Mouse (Mus musculus): ENCODE measurements around the gene Zyg11a. TPM values are rescaled to one million over a fixed set of nuclear protein-coding genes. Genes with fewer than 3 reads are reported as not detected.

Zyg11a gene
- 0.07 and 0.08 TPM in 2 replicates for polyA plus RNA-seq (2016; fragmentation: Nextera tagmentation; extraction: Ambion mirVana)

DNA sequence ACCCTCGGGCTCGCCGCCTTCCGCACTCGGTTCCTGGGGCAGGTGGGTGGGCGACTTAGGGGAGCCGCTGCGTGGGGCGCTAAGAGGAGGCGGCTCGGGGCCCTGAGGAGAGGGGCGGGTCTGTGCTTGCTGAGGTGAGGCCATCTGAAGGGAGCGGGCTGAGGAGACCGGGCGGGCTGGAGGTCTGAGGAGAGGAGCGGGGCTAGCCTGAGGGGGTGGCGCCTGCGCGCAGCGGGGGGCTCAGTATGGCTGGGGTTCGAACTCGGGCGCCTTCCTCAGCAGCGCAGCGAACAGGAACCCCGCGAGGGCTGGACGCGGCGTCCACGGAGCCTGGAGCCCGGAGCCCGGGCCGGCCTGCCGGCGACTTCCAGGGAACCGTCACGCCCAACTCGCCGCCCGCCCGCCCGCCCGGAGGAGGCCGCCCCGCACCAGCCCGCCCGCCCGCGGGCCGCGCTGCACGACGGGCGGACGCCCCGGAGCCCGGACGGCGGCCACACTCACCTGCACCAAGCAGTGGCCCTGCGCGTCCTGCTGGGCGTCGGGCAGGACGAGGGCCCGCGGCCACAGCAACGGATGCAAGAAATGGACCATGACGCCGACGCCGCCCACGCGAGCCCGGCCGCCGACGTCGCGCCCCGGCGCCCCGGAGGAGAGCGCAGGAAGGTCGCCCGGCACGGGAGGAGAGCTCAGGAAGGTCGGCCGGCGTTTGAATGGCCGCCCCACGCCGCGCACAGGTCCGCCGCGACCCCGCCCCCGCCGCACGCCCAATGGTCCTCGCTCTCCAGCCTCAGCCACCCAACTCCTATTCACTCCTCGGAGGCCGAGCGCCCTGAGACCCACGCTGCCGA is at the start of gene Zyg11a:
Gene Zyg11a, minus strand, starts transcription at position 717 of the 848 bp plus-strand sequence.
- H3K27me3 ChIP-seq (replicated peaks) = peaks cover 63% of the 10 kb centered on the region
- ATAC-seq = no peak; the same call in 1 of the 2 replicates
- H3K27ac ChIP-seq = no peak within 1 kb of the TSS
- peak within 1 kb of the TSS; percentile 77 for H3K4me2 ChIP-seq
- peak within 1 kb of the TSS; percentile 58 for H3K4me3 ChIP-seq
- H3K9ac ChIP-seq = peak within 1 kb of the TSS; percentile 56
- H3K4me1 ChIP-seq = peaks cover 11% of the 10 kb centered on the region
- no peaks in the 10 kb centered on the region for H3K36me3 ChIP-seq
- WGBS (ENCODE audit: insufficient replicate concordance) = 4% methylated on average over 65 of the region's 107 CpGs
- no peaks in the 10 kb centered on the region for H3K9me3 ChIP-seq (replicated peaks)

DNA sequence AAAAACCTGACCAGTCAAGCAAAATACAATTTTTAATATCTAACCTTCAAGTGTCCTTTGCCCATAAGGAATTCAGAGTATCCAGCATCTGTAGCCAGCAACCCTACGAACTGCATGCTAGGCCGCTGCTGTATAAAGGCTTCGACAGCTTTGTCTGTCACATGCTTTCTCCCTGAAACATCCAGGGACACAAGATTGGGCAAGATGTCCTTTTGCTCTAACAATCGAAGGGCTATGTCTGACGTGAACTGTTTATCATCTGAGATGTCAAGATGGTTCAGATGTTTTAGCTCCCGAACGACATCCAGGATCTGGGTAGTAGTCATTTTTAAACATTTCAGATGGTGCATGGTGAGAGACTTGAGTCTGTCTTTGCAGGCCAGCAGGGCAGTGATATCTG is 47.9 kb upstream of the Zyg11a start:
- no peak overlapping the region for H3K4me2 ChIP-seq
- no peak overlapping the region for H3K27ac ChIP-seq
- H3K27me3 ChIP-seq (replicated peaks) = no peaks in the 10 kb centered on the region
- H3K4me1 ChIP-seq = no peaks in the 10 kb centered on the region
- H3K36me3 ChIP-seq = peaks cover 25% of the 10 kb centered on the region
- no peak overlapping the region for H3K9ac ChIP-seq
- WGBS (ENCODE audit: insufficient replicate concordance) = 80% methylated on average over 7 of the region's 7 CpGs
- H3K9me3 ChIP-seq (replicated peaks) = no peaks in the 10 kb centered on the region
- no peak for ATAC-seq
- H3K4me3 ChIP-seq = no peak overlapping the region

DNA sequence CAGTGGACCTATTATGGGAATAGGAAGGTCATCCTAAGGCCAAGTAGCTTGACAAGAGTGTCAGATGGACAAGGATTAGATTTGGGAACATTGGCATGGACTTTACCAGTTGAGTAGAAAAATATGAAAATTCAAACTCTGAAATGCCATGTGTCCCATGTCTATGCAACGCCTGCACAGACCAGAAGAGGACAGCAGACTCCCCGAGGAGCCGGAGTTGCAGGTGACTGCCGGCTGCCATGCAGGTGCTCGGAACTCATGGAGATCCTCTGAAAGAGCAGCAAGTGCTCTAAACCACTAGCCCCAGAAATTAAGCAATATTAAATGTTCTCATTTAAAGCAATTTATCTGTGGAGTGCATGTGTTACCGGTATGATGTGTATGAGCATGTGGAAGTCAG is 35.5 kb upstream of the Zyg11a start:
- WGBS (ENCODE audit: insufficient replicate concordance) = 81% methylated on average over 6 of the region's 6 CpGs
- no peaks in the 10 kb centered on the region for H3K27me3 ChIP-seq (replicated peaks)
- no peak for ATAC-seq
- peaks cover 54% of the 10 kb centered on the region for H3K36me3 ChIP-seq
- no peak overlapping the region for H3K9ac ChIP-seq
- H3K4me1 ChIP-seq = no peaks in the 10 kb centered on the region
- H3K4me3 ChIP-seq = no peak overlapping the region
- H3K27ac ChIP-seq = no peak overlapping the region
- no peaks in the 10 kb centered on the region for H3K9me3 ChIP-seq (replicated peaks)
- H3K4me2 ChIP-seq = no peak overlapping the region

DNA sequence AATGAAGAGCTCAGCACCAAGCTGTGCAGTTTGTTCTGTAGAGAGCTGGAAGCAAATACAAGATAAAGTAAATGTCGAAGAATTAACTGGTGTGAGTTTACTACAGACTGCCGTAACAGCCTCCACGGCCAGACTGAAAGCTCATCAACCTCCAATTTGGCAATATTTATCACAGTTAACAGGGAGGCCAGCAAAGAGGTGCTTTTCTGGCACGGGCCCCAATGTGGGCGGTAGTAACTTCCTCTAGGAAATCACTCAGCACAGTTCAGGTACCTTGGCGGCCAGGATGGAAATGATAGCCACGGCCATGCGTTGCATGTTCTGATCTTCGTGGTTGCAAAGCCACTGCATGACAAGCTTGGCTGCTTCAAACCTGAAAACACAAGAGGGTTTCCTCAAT is 32.7 kb upstream of the Zyg11a start:
- 52% methylated on average over 9 of the region's 9 CpGs for WGBS (ENCODE audit: insufficient replicate concordance)
- no peak overlapping the region for H3K9ac ChIP-seq
- H3K36me3 ChIP-seq = peaks cover 45% of the 10 kb centered on the region
- no peaks in the 10 kb centered on the region for H3K4me1 ChIP-seq
- H3K27me3 ChIP-seq (replicated peaks) = no peaks in the 10 kb centered on the region
- H3K4me3 ChIP-seq = no peak overlapping the region
- H3K4me2 ChIP-seq = no peak overlapping the region
- no peak overlapping the region for H3K27ac ChIP-seq
- no peak for ATAC-seq
- H3K9me3 ChIP-seq (replicated peaks) = no peaks in the 10 kb centered on the region

DNA sequence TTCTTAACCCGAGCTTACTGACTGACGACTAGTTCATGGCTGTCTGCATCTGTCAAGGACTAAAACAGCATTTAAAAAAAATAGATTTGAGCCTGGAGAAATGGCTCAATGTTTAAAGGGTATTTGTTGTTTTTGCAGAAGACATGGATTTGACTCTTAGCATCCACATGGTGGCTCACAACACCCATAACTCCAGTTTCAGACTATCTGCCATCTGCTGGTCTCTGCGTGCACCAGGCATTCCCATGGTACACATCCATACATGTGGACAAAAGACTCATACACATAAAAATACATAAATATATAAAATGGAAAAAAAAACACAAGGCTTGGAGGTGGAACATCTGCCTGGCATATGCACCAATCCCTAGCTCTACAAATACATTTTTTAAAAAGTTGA is 31.5 kb upstream of the Zyg11a start:
- WGBS (ENCODE audit: insufficient replicate concordance) = 82% methylated on average over 3 of the region's 3 CpGs
- no peak for ATAC-seq
- no peaks in the 10 kb centered on the region for H3K4me1 ChIP-seq

DNA sequence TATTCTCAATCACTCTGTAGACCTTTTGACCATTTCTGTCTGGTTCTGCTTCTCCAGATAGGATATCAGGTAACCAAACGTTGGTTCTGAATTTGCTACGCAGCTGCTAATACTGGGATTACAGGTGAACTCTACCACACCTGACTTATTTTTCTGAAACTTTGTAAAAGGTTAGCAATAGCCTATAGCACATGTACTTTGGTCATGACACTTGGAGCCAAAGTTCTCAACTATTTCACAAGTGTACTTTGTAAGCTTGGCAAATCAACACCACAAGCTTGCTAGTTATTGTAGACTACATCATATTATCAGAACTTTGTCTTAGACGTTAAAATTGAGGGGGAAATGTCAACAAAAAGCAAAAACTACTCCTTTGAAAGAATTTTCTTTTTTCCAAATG is 15.8 kb upstream of the Zyg11a start:
- H3K27me3 ChIP-seq (replicated peaks) = no peaks in the 10 kb centered on the region
- H3K9ac ChIP-seq = no peak overlapping the region
- H3K9me3 ChIP-seq (replicated peaks) = no peaks in the 10 kb centered on the region
- H3K4me2 ChIP-seq = no peak overlapping the region
- no peak overlapping the region for H3K27ac ChIP-seq
- H3K4me3 ChIP-seq = no peak overlapping the region
- H3K36me3 ChIP-seq = peaks cover 20% of the 10 kb centered on the region
- no peak for ATAC-seq
- WGBS (ENCODE audit: insufficient replicate concordance) = 62% methylated on average over 3 of the region's 3 CpGs
- H3K4me1 ChIP-seq = no peaks in the 10 kb centered on the region

More for the DNA sequence above, 31.5 kb upstream of the Zyg11a start:
- H3K9ac ChIP-seq = no peak overlapping the region
- no peak overlapping the region for H3K27ac ChIP-seq
- no peak overlapping the region for H3K4me2 ChIP-seq
- no peak overlapping the region for H3K4me3 ChIP-seq
- H3K9me3 ChIP-seq (replicated peaks) = no peaks in the 10 kb centered on the region
- peaks cover 48% of the 10 kb centered on the region for H3K36me3 ChIP-seq
- H3K27me3 ChIP-seq (replicated peaks) = no peaks in the 10 kb centered on the region

DNA sequence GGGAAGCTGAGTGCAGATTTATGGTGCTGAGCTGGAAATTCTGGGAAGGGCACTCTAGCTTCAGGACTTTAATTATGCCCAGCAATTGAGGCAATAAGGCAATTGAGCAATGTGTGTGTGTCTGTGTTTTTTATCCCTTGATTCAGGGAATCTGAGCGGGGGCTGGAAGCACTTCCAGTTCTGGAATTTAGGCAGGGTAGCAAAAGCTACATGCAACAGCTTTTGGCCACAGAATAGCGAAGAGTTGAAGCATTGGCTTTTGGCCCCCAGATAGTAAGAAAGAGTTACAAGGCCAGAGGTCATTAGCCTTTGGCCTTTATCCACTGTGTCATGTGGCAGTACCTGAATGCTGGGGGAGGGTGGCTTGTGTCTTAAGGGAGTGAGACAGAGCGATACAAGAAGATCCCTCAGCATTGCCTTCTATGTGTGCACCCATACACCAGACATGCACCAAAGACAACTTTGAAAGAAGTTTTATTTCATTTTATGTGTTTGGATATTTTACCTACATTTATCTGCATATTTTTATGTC is 7.6 kb upstream of the Zyg11a start:
- Histone ChIP-seq H3K27ac (no peak overlapping the region), H3K4me1 (no peaks in the 10 kb centered on the region), H3K4me3 (no peak overlapping the region), H3K9ac (no peak overlapping the region), H3K4me2 (no peak overlapping the region), H3K27me3 (replicated peaks) (0 out of 2 replicates have a peak, but pooled peaks cover 3% of the 10 kb centered on the region), H3K9me3 (replicated peaks) (no peaks in the 10 kb centered on the region), H3K36me3 (no peaks in the 10 kb centered on the region)
- WGBS (ENCODE audit: insufficient replicate concordance) = 56% methylated on average over 3 of the region's 3 CpGs
- ATAC-seq = no peak

DNA sequence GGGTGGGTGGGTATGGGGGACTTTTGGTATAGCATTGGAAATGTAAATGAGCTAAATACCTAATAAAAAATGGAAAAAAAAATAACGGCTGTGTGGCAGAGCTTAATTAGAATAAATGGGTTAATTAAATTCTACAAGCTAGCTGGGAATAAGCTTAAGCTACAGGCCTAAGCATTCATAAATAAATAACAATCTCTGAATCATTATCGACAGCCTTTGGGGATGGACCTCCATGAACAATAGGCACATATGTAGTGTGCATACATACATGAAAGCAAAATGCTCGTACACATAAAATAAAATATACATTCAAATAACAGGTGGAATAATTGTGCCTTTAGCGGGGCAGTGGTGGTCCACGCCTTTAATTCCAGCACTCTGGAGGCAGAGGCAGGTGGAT is 4.7 kb upstream of the Zyg11a start:
- Histone ChIP-seq H3K4me1 (peaks cover 7% of the 10 kb centered on the region), H3K4me3 (no peak overlapping the region), H3K27ac (no peak overlapping the region), H3K27me3 (replicated peaks) (peaks cover 30% of the 10 kb centered on the region), H3K4me2 (no peak overlapping the region), H3K36me3 (no peaks in the 10 kb centered on the region), H3K9ac (no peak overlapping the region), H3K9me3 (replicated peaks) (no peaks in the 10 kb centered on the region)
- no peak for ATAC-seq
- 80% methylated on average over 5 of the region's 5 CpGs for WGBS (ENCODE audit: insufficient replicate concordance)

DNA sequence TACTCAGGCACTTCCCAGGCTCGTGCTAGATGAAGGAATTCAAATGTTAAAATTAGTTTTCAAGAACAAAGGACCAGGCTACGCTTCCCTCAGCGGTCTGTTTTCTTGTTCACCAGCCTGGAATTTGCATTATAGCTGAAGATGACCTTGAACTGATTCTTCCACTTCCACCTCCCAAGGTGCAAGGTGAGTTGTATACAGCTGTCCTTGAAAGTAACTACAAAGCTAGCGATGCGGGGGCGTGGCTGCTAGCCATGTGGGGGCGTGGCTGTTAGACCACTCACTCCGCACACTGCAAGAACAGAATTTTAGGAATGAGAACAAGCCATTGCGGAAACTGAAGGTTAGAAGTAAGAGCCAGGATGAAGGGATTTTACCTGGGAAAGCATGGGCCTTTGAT is 1.2 kb upstream of the Zyg11a start:
- Histone ChIP-seq H3K4me3 (no peak overlapping the region), H3K36me3 (no peaks in the 10 kb centered on the region), H3K27ac (no peak overlapping the region), H3K4me2 (no peak overlapping the region), H3K4me1 (peaks cover 11% of the 10 kb centered on the region), H3K27me3 (replicated peaks) (peaks cover 63% of the 10 kb centered on the region), H3K9ac (no peak overlapping the region), H3K9me3 (replicated peaks) (no peaks in the 10 kb centered on the region)
- no peak for ATAC-seq
- 13% methylated on average over 9 of the region's 9 CpGs for WGBS (ENCODE audit: insufficient replicate concordance)

DNA sequence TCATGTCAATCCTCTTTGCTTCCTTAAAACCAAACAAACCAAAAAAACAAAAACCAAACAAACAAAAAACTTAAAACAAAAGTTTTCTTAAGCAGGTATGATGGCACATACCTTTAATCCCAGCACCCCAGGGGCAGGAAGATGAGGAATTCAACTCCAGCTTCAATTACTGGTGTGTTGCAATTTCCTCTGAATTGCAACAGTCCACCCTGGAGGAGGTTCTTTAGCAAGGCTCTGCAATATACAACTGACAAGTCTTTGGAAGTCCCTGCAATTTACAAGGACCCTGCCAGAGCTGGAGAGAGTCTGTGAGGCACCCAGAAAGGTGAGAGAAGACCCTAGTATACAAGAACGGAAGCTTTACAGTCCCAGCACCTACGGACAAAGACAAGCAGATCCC is 4.8 kb downstream of the Zyg11a start:
- Histone ChIP-seq H3K4me2 (no peak overlapping the region), H3K27ac (no peak overlapping the region), H3K9ac (no peak overlapping the region), H3K27me3 (replicated peaks) (peaks cover 42% of the 10 kb centered on the region), H3K4me1 (peaks cover 9% of the 10 kb centered on the region), H3K36me3 (no peaks in the 10 kb centered on the region), H3K4me3 (no peak overlapping the region), H3K9me3 (replicated peaks) (no peaks in the 10 kb centered on the region)
- WGBS (ENCODE audit: insufficient replicate concordance) = 77% methylated on average over 2 of the region's 2 CpGs
- no peak for ATAC-seq

DNA sequence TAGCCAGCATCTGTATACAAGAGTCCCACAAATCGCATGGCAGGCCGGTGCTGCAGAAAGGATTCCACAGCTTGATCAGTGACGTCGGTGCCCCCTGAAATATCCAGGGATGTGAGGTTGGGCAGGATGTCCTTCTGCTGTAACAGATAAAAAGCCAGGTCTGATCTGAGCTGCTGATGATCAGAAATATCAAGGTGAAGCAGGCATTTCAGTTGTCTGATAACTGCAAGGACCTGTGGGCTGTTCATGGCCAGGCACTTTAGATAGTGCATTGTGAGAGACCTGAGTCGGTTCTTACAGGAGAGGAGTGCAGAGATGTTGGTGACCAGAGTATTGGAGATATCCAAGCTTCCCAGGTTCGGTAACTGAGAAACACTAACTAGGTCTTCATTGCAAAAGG is 13.2 kb downstream of the Zyg11a start:
- Histone ChIP-seq H3K4me1 (no peaks in the 10 kb centered on the region), H3K27ac (no peak overlapping the region), H3K27me3 (replicated peaks) (0 out of 2 replicates have a peak, but pooled peaks cover 4% of the 10 kb centered on the region), H3K36me3 (no peaks in the 10 kb centered on the region), H3K4me2 (no peak overlapping the region), H3K4me3 (no peak overlapping the region), H3K9me3 (replicated peaks) (no peaks in the 10 kb centered on the region), H3K9ac (no peak overlapping the region)
- no peak for ATAC-seq
- WGBS (ENCODE audit: insufficient replicate concordance) = 47% methylated on average over 6 of the region's 6 CpGs

DNA sequence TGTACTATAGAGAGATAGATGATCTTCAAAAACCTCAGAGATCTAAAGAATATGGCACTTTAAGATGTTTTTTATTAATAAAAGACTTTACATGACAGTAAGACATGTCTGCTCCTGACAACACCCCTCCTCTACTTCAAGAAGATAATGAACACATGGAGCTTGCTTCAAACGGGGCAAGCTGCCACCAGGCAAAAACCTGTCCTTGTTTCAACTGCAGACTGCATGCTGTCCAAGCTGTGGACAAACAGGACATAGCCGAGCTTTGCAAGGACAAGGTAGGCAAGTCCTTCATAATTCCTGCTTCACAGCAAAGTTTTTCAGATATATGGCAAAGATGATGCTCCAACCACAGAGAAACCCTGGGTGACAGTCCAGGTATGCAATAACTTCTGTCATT is 18.6 kb downstream of the Zyg11a start:
- Histone ChIP-seq H3K4me3 (no peak overlapping the region), H3K36me3 (no peaks in the 10 kb centered on the region), H3K27me3 (replicated peaks) (0 out of 2 replicates have a peak, but pooled peaks cover 4% of the 10 kb centered on the region), H3K9ac (no peak overlapping the region), H3K9me3 (replicated peaks) (no peaks in the 10 kb centered on the region), H3K4me2 (no peak overlapping the region), H3K27ac (no peak overlapping the region), H3K4me1 (no peaks in the 10 kb centered on the region)
- no peak for ATAC-seq
- 58% methylated on average over 2 of the region's 2 CpGs for WGBS (ENCODE audit: insufficient replicate concordance)

All from liver, embryonic 12.5 days (tissue).